Mouse (Mus musculus): ENCODE results near the gene Frs2. TPM values are rescaled to one million over a fixed set of nuclear protein-coding genes. Genes with fewer than 3 reads are reported as not detected.

Frs2 gene
- polyA plus RNA-seq, 2 experiments, result 8.8 to 9.2 TPM

DNA sequence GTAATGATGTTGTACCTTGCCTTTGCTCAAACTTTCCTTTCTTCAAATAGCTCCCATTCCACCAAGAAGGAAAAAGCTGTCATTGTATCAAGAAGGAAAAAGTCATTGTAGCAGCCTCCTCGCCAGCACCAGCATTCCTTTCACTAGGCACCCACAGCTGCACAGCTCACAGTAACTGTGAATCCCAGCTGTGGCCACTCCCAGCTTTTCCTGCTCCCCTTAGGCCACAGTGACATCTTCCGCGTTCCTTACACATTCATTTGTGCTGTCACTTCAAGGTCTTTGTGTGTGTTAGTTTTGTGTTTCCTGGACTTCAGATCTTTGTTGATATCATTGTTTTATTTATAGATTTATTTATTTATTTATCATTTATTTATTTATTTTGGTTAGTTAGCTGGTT, 23.7 kb upstream of the Frs2 start:
- H3K4me2 ChIP-seq (ENCODE audit: low read depth), result no peak overlapping the region
- peaks cover 24 to 36% of the 10 kb centered on the region in 2 experiments for H3K4me1 ChIP-seq (replicated peaks; ENCODE audit: control insufficient read depth in 2 of 2, insufficient read depth in 2 of 2, low read length in 1 of 2)
- H3K36me3 ChIP-seq (replicated peaks; ENCODE audit: control insufficient read depth, insufficient read depth, low read depth), result no peaks in the 10 kb centered on the region
- H3K4me3 ChIP-seq (ENCODE audit: insufficient read depth in 1 of 2, low read depth in 2 of 2, low read length in 2 of 2), result no peak overlapping the region
- H3K9ac ChIP-seq (replicated peaks), result no peak overlapping the region
- no peak overlapping the region for H3K27ac ChIP-seq
- ATAC-seq (ENCODE audit: insufficient read depth), result no peak
- no peaks in the 10 kb centered on the region for H3K9me3 ChIP-seq (ENCODE audit: control insufficient read depth, low read length)
- DNase-seq (ENCODE audit: low read depth in 3 of 3, low spot score in 3 of 3), result no peak
- TF ChIP-seq EP300 (IDR thresholded peaks at IDR 0.05; ENCODE audit: low read depth) (no peak), CTCF (IDR thresholded peaks at IDR 0.05; ENCODE audit: low read depth) (no peak)
- H3K27me3 ChIP-seq (ENCODE audit: control insufficient read depth, insufficient read depth, low read length), result no peaks in the 10 kb centered on the region; the same call in 1 of the 2 replicates
- WGBS (ENCODE audit: insufficient replicate concordance), result 62% methylated on average over 3 of the region's 3 CpGs

DNA sequence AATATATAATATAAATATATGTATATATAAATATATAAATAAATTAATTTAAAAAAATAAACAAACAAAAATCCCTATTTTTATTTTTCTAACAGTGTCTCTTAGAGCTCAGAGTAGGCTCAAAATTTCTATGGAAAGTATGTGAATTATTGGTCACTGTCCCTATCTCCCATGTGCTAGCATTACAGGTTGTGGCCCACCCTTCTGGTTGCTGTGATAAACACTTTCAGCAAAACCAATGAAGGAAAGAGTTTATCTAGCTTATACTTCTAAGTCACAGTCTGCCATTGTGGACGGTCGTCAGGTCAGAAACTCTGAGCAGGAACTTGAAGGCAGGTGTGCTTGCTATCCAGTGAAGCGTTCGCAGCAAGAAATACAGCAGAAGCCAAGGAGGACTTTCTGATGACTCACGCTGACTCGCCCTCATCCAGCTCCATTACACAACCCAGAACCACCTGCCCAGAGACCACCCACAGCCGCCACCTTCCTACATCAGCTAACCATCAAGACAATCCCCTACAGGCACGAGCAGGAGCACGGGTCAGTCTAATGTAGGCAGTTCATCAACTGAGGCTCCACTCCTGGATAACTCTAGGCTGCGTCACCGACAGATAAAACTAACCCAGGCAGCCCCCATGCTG, 18.6 kb upstream of the Frs2 start:
- peak overlapping the region; percentile 48 for H3K27ac ChIP-seq
- no peaks in the 10 kb centered on the region; the same call in 1 of the 2 replicates for H3K27me3 ChIP-seq (ENCODE audit: control insufficient read depth, insufficient read depth, low read length)
- peaks cover 31 to 46% of the 10 kb centered on the region in 2 experiments for H3K4me1 ChIP-seq (replicated peaks; ENCODE audit: control insufficient read depth in 2 of 2, insufficient read depth in 2 of 2, low read length in 1 of 2)
- 63% methylated on average over 11 of the region's 11 CpGs for WGBS (ENCODE audit: insufficient replicate concordance)
- DNase-seq (ENCODE audit: low read depth in 3 of 3, low spot score in 3 of 3) (peak; percentile 79 to 82 (median 79)), ATAC-seq (ENCODE audit: insufficient read depth) (peak; percentile 93)
- TF ChIP-seq EP300 (IDR thresholded peaks at IDR 0.05; ENCODE audit: low read depth) (peak; percentile 92), CTCF (IDR thresholded peaks at IDR 0.05; ENCODE audit: low read depth) (no peak)
- H3K9ac ChIP-seq (replicated peaks), result peak overlapping the region; percentile 51
- no peaks in the 10 kb centered on the region for H3K9me3 ChIP-seq (ENCODE audit: control insufficient read depth, low read length)
- peak overlapping the region; percentile 25 to 28; a peak in 2 of 4 replicates for H3K4me3 ChIP-seq (ENCODE audit: insufficient read depth in 1 of 2, low read depth in 2 of 2, low read length in 2 of 2)
- peak overlapping the region; percentile 63 for H3K4me2 ChIP-seq (ENCODE audit: low read depth)
- H3K36me3 ChIP-seq (replicated peaks; ENCODE audit: control insufficient read depth, insufficient read depth, low read depth), result no peaks in the 10 kb centered on the region

GRCm38 (mm10) chr10:117162662-117163061, 14.3 kb upstream of the Frs2 start:
- ATAC-seq (ENCODE audit: insufficient read depth) (no peak), DNase-seq (ENCODE audit: low read depth in 3 of 3, low spot score in 3 of 3) (no peak)
- 52% methylated on average over 11 of the region's 11 CpGs for WGBS (ENCODE audit: insufficient replicate concordance)

GRCm38 (mm10) chr10:117160099-117160498, 11.8 kb upstream of the Frs2 start:
- DNase-seq (ENCODE audit: low read depth in 3 of 3, low spot score in 3 of 3) (no peak), ATAC-seq (ENCODE audit: insufficient read depth) (no peak)
- H3K27ac ChIP-seq, result no peak overlapping the region
- H3K9me3 ChIP-seq (ENCODE audit: control insufficient read depth, low read length), result no peaks in the 10 kb centered on the region
- no peaks in the 10 kb centered on the region for H3K36me3 ChIP-seq (replicated peaks; ENCODE audit: control insufficient read depth, insufficient read depth, low read depth)
- no peak overlapping the region for H3K4me2 ChIP-seq (ENCODE audit: low read depth)
- WGBS (ENCODE audit: insufficient replicate concordance), result 79% methylated on average over 11 of the region's 11 CpGs
- no peak overlapping the region for H3K4me3 ChIP-seq (ENCODE audit: insufficient read depth in 1 of 2, low read depth in 2 of 2, low read length in 2 of 2)
- no peak overlapping the region for H3K9ac ChIP-seq (replicated peaks)
- H3K4me1 ChIP-seq (replicated peaks; ENCODE audit: control insufficient read depth in 2 of 2, insufficient read depth in 2 of 2, low read length in 1 of 2), result 0 out of 4 replicates have a peak, but pooled peaks cover 0 to 1% of the 10 kb centered on the region in 2 experiments
- no peaks in the 10 kb centered on the region; the same call in 1 of the 2 replicates for H3K27me3 ChIP-seq (ENCODE audit: control insufficient read depth, insufficient read depth, low read length)
- TF ChIP-seq EP300 (IDR thresholded peaks at IDR 0.05; ENCODE audit: low read depth), result no peak
- no peak for TF ChIP-seq CTCF (IDR thresholded peaks at IDR 0.05; ENCODE audit: low read depth)

More at GRCm38 (mm10) chr10:117162662-117163061, 14.3 kb upstream of the Frs2 start:
- no peaks in the 10 kb centered on the region for H3K9me3 ChIP-seq (ENCODE audit: control insufficient read depth, low read length)
- no peak overlapping the region for H3K4me2 ChIP-seq (ENCODE audit: low read depth)
- H3K9ac ChIP-seq (replicated peaks), result no peak overlapping the region
- TF ChIP-seq EP300 (IDR thresholded peaks at IDR 0.05; ENCODE audit: low read depth) (no peak), CTCF (IDR thresholded peaks at IDR 0.05; ENCODE audit: low read depth) (no peak)
- H3K27me3 ChIP-seq (ENCODE audit: control insufficient read depth, insufficient read depth, low read length), result no peaks in the 10 kb centered on the region; the same call in 1 of the 2 replicates
- H3K27ac ChIP-seq, result no peak overlapping the region
- H3K4me3 ChIP-seq (ENCODE audit: insufficient read depth in 1 of 2, low read depth in 2 of 2, low read length in 2 of 2), result no peak overlapping the region
- peaks cover 20 to 25% of the 10 kb centered on the region in 2 experiments for H3K4me1 ChIP-seq (replicated peaks; ENCODE audit: control insufficient read depth in 2 of 2, insufficient read depth in 2 of 2, low read length in 1 of 2)
- H3K36me3 ChIP-seq (replicated peaks; ENCODE audit: control insufficient read depth, insufficient read depth, low read depth), result no peaks in the 10 kb centered on the region

GRCm38 (mm10) chr10:117152247-117152646, 3.9 kb upstream of the Frs2 start:
- DNase-seq (ENCODE audit: low read depth in 3 of 3, low spot score in 3 of 3), result no peak

More at GRCm38 (mm10) chr10:117152247-117152646, 3.9 kb upstream of the Frs2 start:
- Histone ChIP-seq H3K27me3 (ENCODE audit: control insufficient read depth, insufficient read depth, low read length) (no peaks in the 10 kb centered on the region), H3K9me3 (ENCODE audit: control insufficient read depth, low read length) (no peaks in the 10 kb centered on the region), H3K27ac (no peak overlapping the region), H3K36me3 (replicated peaks; ENCODE audit: control insufficient read depth, insufficient read depth, low read depth) (no peaks in the 10 kb centered on the region), H3K4me1 (replicated peaks; ENCODE audit: control insufficient read depth in 2 of 2, insufficient read depth in 2 of 2, low read length in 1 of 2) (peaks cover 13 to 15% of the 10 kb centered on the region in 2 experiments), H3K4me3 (ENCODE audit: insufficient read depth in 1 of 2, low read depth in 2 of 2, low read length in 2 of 2) (no peak overlapping the region), H3K9ac (replicated peaks) (no peak overlapping the region), H3K4me2 (ENCODE audit: low read depth) (no peak overlapping the region)
- no peak for ATAC-seq (ENCODE audit: insufficient read depth)
- TF ChIP-seq CTCF (IDR thresholded peaks at IDR 0.05; ENCODE audit: low read depth) (no peak), EP300 (IDR thresholded peaks at IDR 0.05; ENCODE audit: low read depth) (no peak)
- WGBS (ENCODE audit: insufficient replicate concordance), result 61% methylated on average over 7 of the region's 7 CpGs
